ENCODE assay signal across 9 mouse cellular contexts in the genomic region with DNA sequence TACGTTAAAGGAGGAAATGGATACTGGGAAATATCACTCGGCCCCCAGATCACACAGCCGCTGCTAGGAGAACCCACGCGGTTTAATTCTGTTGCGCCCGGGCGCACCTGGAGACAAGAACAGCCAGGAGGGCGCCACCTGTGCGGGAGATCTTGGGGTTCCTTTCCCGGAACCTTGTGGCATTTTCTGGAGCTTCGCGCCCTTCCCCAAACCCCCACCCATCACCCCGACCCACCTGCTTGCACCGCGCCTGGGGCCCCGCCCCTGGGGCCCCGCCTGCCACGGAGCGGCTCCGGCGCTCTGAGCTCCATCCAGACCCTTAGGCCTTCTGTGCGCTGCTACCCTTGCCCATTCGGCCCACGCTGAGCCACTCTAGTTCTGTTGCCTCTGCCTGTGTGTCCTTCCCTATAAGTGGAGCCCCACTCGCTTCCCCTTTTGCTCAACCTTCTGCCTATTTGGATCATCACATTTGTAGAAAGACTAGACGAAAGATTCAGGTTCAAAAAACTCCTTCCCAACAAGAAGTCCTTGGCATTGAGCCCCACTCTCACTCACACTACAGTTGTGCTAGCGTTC. TPM values are rescaled to one million over a fixed set of nuclear protein-coding genes. Genes with fewer than 3 reads are reported as not detected.
DNase-seq lines count a peak whose midpoint lies in the region; ATAC-seq and TF ChIP-seq lines count a peak whose summit lies in the region.
"Had no signal": no experiment of that assay in that cellular context is flagged by ENCODE, and none has a peak within 500 bp of the region (broad histone marks: within the 10 kb centered on the region; RNA-seq: fewer than 3 reads in every experiment).

No protein-coding gene starts in this region.

- no peak overlapping the region for H3K9ac ChIP-seq in forebrain, embryonic 15.5 days (replicated peaks)
- H3K9ac ChIP-seq in lung, embryonic 16.5 days (ENCODE audit: low read length): no peak overlapping the region
- no peak overlapping the region for H3K9ac ChIP-seq in lung, postnatal 0 days (replicated peaks; ENCODE audit: low read depth)

- 15% methylated on average over 28 of the region's 28 CpGs for WGBS in forebrain, embryonic 10.5 days
- WGBS in forebrain, embryonic 15.5 days: 13% methylated on average over 28 of the region's 28 CpGs
- 16% methylated on average over 27 of the region's 28 CpGs for WGBS in lung, embryonic 16.5 days
- WGBS in limb, embryonic 10.5 days: 18% methylated on average over 28 of the region's 28 CpGs
- WGBS in thymus, adult 2 months: 8% methylated on average over 28 of the region's 28 CpGs
- 17% methylated on average over 28 of the region's 28 CpGs for WGBS in lung, postnatal 0 days

- TF ChIP-seq CTCF in thymus, adult 2 months (IDR thresholded peaks at IDR 0.05; ENCODE audit: borderline replicate concordance, control insufficient read depth, extremely low read depth, insufficient read depth, low read length, poor library complexity): no peak
- TF ChIP-seq CTCF in lung, postnatal 0 days (IDR thresholded peaks at IDR 0.05): no peak

- no peaks in the 10 kb centered on the region for H3K36me3 ChIP-seq in forebrain, embryonic 10.5 days (replicated peaks)
- H3K36me3 ChIP-seq in forebrain, embryonic 15.5 days: no peaks in the 10 kb centered on the region
- no peaks in the 10 kb centered on the region for H3K36me3 ChIP-seq in lung, embryonic 16.5 days (ENCODE audit: control insufficient read depth, insufficient read depth, low read length)
- H3K36me3 ChIP-seq in limb, embryonic 10.5 days: no peaks in the 10 kb centered on the region
- no peaks in the 10 kb centered on the region for H3K36me3 ChIP-seq in thymus, adult 2 months (ENCODE audit: control insufficient read depth, insufficient read depth, low read length)
- H3K36me3 ChIP-seq in lung, postnatal 0 days (ENCODE audit: insufficient read depth, low read length): no peaks in the 10 kb centered on the region

- no peak overlapping the region; the same call in 1 of the 2 replicates for H3K4me2 ChIP-seq in forebrain, embryonic 15.5 days (replicated peaks)
- H3K4me2 ChIP-seq in lung, embryonic 16.5 days (ENCODE audit: low read depth, low read length): peak overlapping the region; percentile 13; the same call in 1 of the 2 replicates
- no peak overlapping the region for H3K4me2 ChIP-seq in lung, postnatal 0 days (replicated peaks; ENCODE audit: low read depth, low read length)

- H3K27me3 ChIP-seq in forebrain, embryonic 10.5 days (ENCODE audit: poor library complexity, severe bottlenecking): peaks cover 65% of the 10 kb centered on the region
- H3K27me3 ChIP-seq in forebrain, embryonic 15.5 days: peaks cover 14% of the 10 kb centered on the region; the same call in 1 of the 2 replicates
- H3K27me3 ChIP-seq in lung, embryonic 16.5 days (ENCODE audit: control insufficient read depth, insufficient read depth, low read depth, low read length): peaks cover 25% of the 10 kb centered on the region
- H3K27me3 ChIP-seq in limb, embryonic 10.5 days (ENCODE audit: low read depth, poor library complexity, severe bottlenecking): peaks cover 88% of the 10 kb centered on the region
- no peaks in the 10 kb centered on the region for H3K27me3 ChIP-seq in thymus, adult 2 months (ENCODE audit: control insufficient read depth, insufficient read depth, low read length)
- H3K27me3 ChIP-seq in lung, postnatal 0 days (replicated peaks; ENCODE audit: insufficient read depth, low read length): 0 out of 2 replicates have a peak, but pooled peaks cover 10% of the 10 kb centered on the region

- peaks cover 30% of the 10 kb centered on the region for H3K4me1 ChIP-seq in forebrain, embryonic 10.5 days
- peaks cover 7% of the 10 kb centered on the region; the same call in 1 of the 2 replicates for H3K4me1 ChIP-seq in forebrain, embryonic 15.5 days
- no peaks in the 10 kb centered on the region for H3K4me1 ChIP-seq in lung, embryonic 16.5 days (replicated peaks; ENCODE audit: control insufficient read depth, insufficient read depth, low read length)
- H3K4me1 ChIP-seq in limb, embryonic 10.5 days: peaks cover 23% of the 10 kb centered on the region
- H3K4me1 ChIP-seq in thymus, adult 2 months (replicated peaks; ENCODE audit: control insufficient read depth, insufficient read depth, low read length): peaks cover 18% of the 10 kb centered on the region
- no peaks in the 10 kb centered on the region for H3K4me1 ChIP-seq in lung, postnatal 0 days (ENCODE audit: insufficient read depth, low read depth, low read length)

- H3K9me3 ChIP-seq in forebrain, embryonic 10.5 days: no peaks in the 10 kb centered on the region
- no peaks in the 10 kb centered on the region for H3K9me3 ChIP-seq in forebrain, embryonic 15.5 days
- no peaks in the 10 kb centered on the region for H3K9me3 ChIP-seq in lung, embryonic 16.5 days (ENCODE audit: control insufficient read depth, low read length)
- H3K9me3 ChIP-seq in limb, embryonic 10.5 days (replicated peaks): no peaks in the 10 kb centered on the region
- no peaks in the 10 kb centered on the region for H3K9me3 ChIP-seq in lung, postnatal 0 days (ENCODE audit: low read length)

- TF ChIP-seq EP300 in lung, postnatal 0 days (IDR thresholded peaks at IDR 0.05): no peak

- peak overlapping the region; percentile 12; the same call in 1 of the 2 replicates for H3K4me3 ChIP-seq in forebrain, embryonic 10.5 days
- H3K4me3 ChIP-seq in forebrain, embryonic 15.5 days: no peak overlapping the region
- H3K4me3 ChIP-seq in lung, embryonic 16.5 days (ENCODE audit: low read length): no peak overlapping the region
- H3K4me3 ChIP-seq in limb, embryonic 10.5 days: peak overlapping the region; percentile 0; the same call in 1 of the 2 replicates
- no peak overlapping the region for H3K4me3 ChIP-seq in thymus, adult 2 months (ENCODE audit: control insufficient read depth, insufficient read depth, low read length)
- H3K4me3 ChIP-seq in lung, postnatal 0 days (ENCODE audit: low read depth, low read length): no peak overlapping the region

- no peak overlapping the region for H3K27ac ChIP-seq in forebrain, embryonic 10.5 days
- H3K27ac ChIP-seq in forebrain, embryonic 15.5 days (replicated peaks): no peak overlapping the region
- no peak overlapping the region for H3K27ac ChIP-seq in lung, embryonic 16.5 days (ENCODE audit: low read length)
- H3K27ac ChIP-seq in limb, embryonic 10.5 days: no peak overlapping the region
- H3K27ac ChIP-seq in thymus, adult 2 months (ENCODE audit: control insufficient read depth, insufficient read depth, low read length): no peak overlapping the region
- H3K27ac ChIP-seq in lung, postnatal 0 days (ENCODE audit: low read length): no peak overlapping the region

- TF ChIP-seq POLR2A in thymus, adult 2 months (IDR thresholded peaks at IDR 0.05; ENCODE audit: control insufficient read depth, extremely low read depth, insufficient read depth, low read length, poor library complexity): no peak

- ATAC-seq in forebrain, embryonic 15.5 days (replicated peaks): no peak
- no peak for ATAC-seq in lung, embryonic 16.5 days (ENCODE audit: low read depth)
- ATAC-seq in lung, postnatal 0 days: no peak

- no peak for DNase-seq in forebrain, embryonic 10.5 days (ENCODE audit: extremely low spot score, low spot score)
- DNase-seq in lung, postnatal 10 days: no peak
- DNase-seq in limb, embryonic 10.5 days (ENCODE audit: low spot score): no peak
- DNase-seq in thymus, adult 2 months: peak; percentile 45
- no peak for DNase-seq in lung, postnatal 0 days (ENCODE audit: low spot score)
- DNase-seq in spleen, adult 18-20 months: no peak
- DNase-seq: adrenal gland, postnatal 14 days had no signal

RNA-seq across cellular contexts. Expression of a gene that starts 19.7 kb away (rescaled TPM):
- polyA plus RNA-seq in forebrain, embryonic 10.5 days (2016; fragmentation: Nextera tagmentation; extraction: Ambion mirVana): 0.07 and 0.14 TPM in 2 replicates
- 0.41 and 0.61 TPM in 2 replicates for polyA plus RNA-seq in forebrain, embryonic 15.5 days (2015; fragmentation: Nextera tagmentation; extraction: Ambion mirVana)
- polyA plus RNA-seq in lung, embryonic 16.5 days (2015; fragmentation: Nextera tagmentation; extraction: Ambion mirVana): 9.2 and 9.9 TPM in 2 replicates
- polyA plus RNA-seq in limb, embryonic 10.5 days (2016; fragmentation: Nextera tagmentation; extraction: Ambion mirVana): 0.56 and 0.75 TPM in 2 replicates
- 1.3 and 1.5 TPM in 2 replicates for polyA plus RNA-seq in thymus, adult 2 months (2012; rRNA removed)
- polyA plus RNA-seq in lung, postnatal 0 days (2015; fragmentation: Nextera tagmentation; extraction: Ambion mirVana): 2.9 and 3.9 TPM in 2 replicates

RNA-seq across cellular contexts. Expression of a gene that starts 47.1 kb away (rescaled TPM):
- polyA plus RNA-seq in forebrain, embryonic 10.5 days (2016; fragmentation: Nextera tagmentation; extraction: Ambion mirVana): 1.9 and 2.3 TPM in 2 replicates
- 0.23 and 0.24 TPM in 2 replicates for polyA plus RNA-seq in forebrain, embryonic 15.5 days (2015; fragmentation: Nextera tagmentation; extraction: Ambion mirVana)
- polyA plus RNA-seq in lung, embryonic 16.5 days (2015; fragmentation: Nextera tagmentation; extraction: Ambion mirVana): 4.4 and 6.1 TPM in 2 replicates
- polyA plus RNA-seq in limb, embryonic 10.5 days (2016; fragmentation: Nextera tagmentation; extraction: Ambion mirVana): 1.4 and 1.9 TPM in 2 replicates
- polyA plus RNA-seq in thymus, adult 2 months (2012; rRNA removed): 219 and 275 TPM in 2 replicates
- polyA plus RNA-seq in lung, postnatal 0 days (2015; fragmentation: Nextera tagmentation; extraction: Ambion mirVana): 2.9 and 3.0 TPM in 2 replicates

Comparison
In these comparisons a context has a peak if more than half of its experiments do, and no peak if none do; other contexts are left out.
1. H3K4me3 ChIP-seq: peak in forebrain, embryonic 10.5 days (single experiment) and limb, embryonic 10.5 days (single experiment); none in forebrain, embryonic 15.5 days (single experiment), lung, embryonic 16.5 days (single experiment), thymus, adult 2 months (single experiment) and lung, postnatal 0 days (single experiment).
2. RNA of a gene that starts 47.1 kb away (polyA plus RNA-seq): 219 to 275 TPM in thymus, adult 2 months; 4.4 to 6.1 TPM in lung, embryonic 16.5 days, 2.9 to 3.0 TPM in lung, postnatal 0 days, 1.9 to 2.3 TPM in forebrain, embryonic 10.5 days, 1.4 to 1.9 TPM in limb, embryonic 10.5 days and 0.23 to 0.24 TPM in forebrain, embryonic 15.5 days; every median in the first group is over 10 times any median in the second.